Mouse (Mus musculus): Measurements from ENCODE around the gene Ulk4.

DNA sequence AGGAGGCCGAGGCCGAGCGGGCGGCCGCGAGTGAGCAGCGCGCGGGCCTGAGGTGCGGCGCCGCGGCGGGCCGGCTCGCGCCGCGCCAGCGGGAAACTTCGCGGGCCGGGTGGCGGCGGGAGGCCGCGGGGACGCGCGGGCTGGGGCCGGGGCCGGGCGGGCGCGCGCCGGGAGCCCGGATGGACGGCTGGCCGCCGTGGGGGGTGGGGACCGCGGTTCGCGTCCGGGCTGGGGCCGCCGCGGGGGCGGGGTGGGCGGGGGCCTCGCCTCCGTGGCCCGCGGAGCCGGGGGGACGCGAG is 343.5 kb downstream of the Ulk4 start:
- TF ChIP-seq POLR2A (IDR thresholded peaks at IDR 0.05; ENCODE audit: borderline replicate concordance, extremely low read depth, low read depth, low read length) (no peak), CTCF (IDR thresholded peaks at IDR 0.05; ENCODE audit: insufficient read depth, low read length) (no peak)

All from lung, adult 2 months (tissue).